Mouse (Mus musculus) brown adipose tissue, adult 24 weeks (tissue): ENCODE measurements around the gene Ppargc1a. TPM values are rescaled to one million over a fixed set of nuclear protein-coding genes. Genes with fewer than 3 reads are reported as not detected.
A peak's percentile ranks its signal among the peaks of the same experiment; 100 is the strongest.

Experiments
- H3K27ac ChIP-seq: fragments of 200-500 bp; replicated peaks from 2 replicates; pipeline ENCODE4 v1.5.1; 2012; ENCODE audit warnings: low read depth, mild to moderate bottlenecking, low read length
- H3K4me1 ChIP-seq: fragments of 200-500 bp; 2 replicates; pipeline ENCODE4 v1.6.1; 2012; ENCODE audit warnings: low read length, mixed read lengths; ENCODE audit not compliant: control insufficient read depth, insufficient read depth, insufficient read length
- H3K4me3 ChIP-seq: fragments of 200-500 bp; 2 replicates; pipeline ENCODE4 v1.5.1; 2012; ENCODE audit warnings: low read depth, mild to moderate bottlenecking, low read length, moderate library complexity; ENCODE audit not compliant: insufficient read depth
- polyA plus RNA-seq: library from polyadenylated mRNA; stranded (reverse); fragments of >200 nt; gene quantifications from 2 replicates; pipeline ENCODE4 v1.2.4, GENCODE M21; 2012; ENCODE audit not compliant: missing spikeins, insufficient read depth, insufficient read length

Gene Ppargc1a
- polyA plus RNA-seq: 15.7 and 19.8 TPM in 2 replicates

DNA sequence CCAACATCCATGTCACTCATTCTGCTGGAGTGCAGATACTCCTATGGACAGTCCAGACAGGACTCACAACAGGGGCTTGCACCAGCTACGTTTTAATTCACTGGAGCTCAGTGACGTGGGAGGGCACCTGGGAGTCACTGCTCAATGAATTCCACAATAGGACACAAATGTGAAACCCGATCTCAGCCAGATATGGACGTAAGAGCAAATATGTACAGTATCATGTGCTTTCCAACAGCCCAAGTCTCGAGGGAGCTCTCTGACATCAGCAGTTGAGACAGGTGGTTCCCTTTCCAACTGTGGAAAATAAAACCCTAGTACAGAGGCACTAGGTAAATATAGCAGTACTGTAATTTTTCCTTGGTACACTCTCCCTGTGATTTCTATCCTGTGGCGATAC is at the start of gene Ppargc1a:
TSS of gene Ppargc1a (minus strand) at position 68 of the 400 bp plus-strand sequence.
- Histone ChIP-seq H3K4me1 (no peaks in the 10 kb centered on the region), H3K4me3 (no peak within 1 kb of the TSS), H3K27ac (no peak within 1 kb of the TSS)

DNA sequence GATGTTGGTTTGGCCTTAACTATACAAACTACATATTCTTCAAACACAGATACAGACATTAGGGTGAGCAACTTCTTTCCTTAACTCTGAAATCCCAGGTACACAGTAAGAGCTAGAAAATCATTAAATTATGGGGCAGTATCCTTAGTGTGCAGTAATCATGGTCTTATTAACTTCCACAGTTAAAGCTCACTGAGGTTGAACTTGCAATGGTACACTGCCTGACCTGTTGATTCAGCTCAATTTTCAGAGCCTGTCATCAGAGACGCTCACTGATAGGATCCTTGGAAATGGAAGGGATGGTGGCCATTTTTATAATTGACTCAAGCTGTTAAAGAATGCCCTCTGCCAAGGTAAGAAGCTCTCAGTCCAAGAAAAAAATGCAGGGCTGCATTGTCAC is 49.4 kb upstream of the Ppargc1a start:
- H3K4me3 ChIP-seq: no peak overlapping the region
- H3K27ac ChIP-seq: no peak overlapping the region
- no peaks in the 10 kb centered on the region for H3K4me1 ChIP-seq

DNA sequence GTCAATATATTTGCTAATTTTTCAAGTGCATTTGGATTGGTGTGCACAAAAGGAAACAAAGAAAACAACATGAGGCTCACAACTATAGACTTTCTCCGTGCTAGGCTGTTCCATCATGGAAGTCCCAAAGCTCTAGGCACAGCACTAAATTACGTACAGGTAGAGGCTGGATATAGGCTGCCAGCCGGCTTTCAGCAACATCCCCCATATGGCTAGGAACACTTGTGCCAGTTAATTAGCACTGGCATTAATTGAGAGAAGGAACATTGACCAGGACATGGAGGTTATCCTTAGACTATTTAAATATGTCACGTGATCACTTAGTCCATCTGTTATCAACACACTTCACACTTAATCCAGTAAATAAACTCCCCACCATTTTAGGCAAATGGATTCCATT is 44.5 kb upstream of the Ppargc1a start:
- Histone ChIP-seq H3K27ac (no peak overlapping the region), H3K4me3 (no peak overlapping the region), H3K4me1 (no peaks in the 10 kb centered on the region)

DNA sequence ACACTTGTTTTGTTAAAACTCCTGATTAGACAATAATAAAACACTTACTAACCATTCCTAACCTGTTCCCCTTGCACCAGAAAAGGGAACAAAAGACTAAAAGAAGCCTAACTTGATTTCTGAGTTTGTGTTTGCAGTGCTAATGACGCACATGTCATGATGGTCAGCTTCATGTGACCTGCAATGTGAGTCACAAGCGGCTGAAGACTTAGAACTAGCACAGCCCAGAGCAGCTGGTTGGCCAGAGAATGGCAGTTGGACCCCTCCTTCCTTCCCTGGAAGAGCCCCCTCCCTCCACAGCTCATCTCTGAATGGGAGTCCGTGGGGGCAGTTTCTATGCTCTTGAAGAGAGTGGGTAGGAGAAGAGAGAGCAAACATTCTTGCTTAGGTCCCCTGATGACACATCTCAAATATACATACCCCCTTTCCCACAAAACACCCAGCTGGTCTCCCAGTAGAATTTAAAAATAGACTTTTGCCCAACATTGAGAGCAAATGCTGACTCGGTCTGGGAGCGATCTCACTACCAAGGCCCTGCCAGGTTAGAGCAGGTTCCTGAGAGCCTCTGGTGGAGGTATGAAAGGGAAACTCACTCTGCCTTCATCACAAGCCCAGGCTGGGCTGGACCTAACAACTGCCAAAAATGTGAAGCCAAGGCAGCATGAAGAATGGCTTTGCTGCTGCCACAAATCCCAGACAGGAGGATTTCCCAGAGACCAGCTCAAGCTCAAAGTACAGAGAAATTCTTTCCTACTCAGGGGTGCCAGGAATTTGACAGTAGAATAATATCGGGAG is 40.4 kb upstream of the Ppargc1a start:
- Histone ChIP-seq H3K4me3 (no peak overlapping the region), H3K4me1 (no peaks in the 10 kb centered on the region), H3K27ac (no peak overlapping the region)

DNA sequence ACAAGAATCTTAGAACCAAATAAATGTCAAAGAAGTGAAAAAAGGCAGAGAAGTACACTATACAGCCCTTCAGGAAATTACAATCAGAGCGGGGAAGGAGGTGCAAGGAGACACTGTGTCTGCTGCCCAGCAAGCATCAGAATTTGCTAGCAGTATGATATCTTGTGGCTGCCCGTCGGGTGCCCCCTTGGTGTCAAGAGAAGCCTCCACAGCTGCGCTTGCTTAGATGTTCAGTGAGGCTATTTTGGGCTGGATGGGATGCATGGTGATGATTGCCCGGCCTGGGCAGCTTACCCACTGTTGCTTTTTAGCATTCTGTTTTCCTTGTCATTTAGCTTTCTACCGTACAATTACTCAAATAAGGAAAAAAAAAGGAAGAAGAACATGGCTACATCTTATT is 32.0 kb upstream of the Ppargc1a start:
- no peak overlapping the region for H3K27ac ChIP-seq
- H3K4me3 ChIP-seq: no peak overlapping the region
- no peaks in the 10 kb centered on the region for H3K4me1 ChIP-seq

DNA sequence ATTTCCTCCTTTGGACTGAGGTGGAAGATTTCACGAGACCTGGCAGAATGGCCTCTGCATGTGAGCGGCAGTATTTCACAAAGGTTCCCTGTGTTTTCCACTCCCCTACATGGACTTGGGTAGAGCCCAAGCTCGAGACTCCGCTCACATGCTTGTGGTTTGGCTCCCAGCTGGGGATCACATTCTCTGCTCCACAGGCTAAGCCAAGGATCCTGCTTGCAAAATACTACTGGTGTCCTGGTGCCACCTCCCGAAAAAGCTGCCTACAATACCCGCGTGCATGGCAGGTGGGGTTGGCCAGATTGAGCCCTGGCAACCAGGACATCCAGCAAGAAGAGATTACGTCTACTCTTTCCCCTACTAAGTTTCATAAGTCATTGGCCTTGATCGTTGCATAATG is 28.1 kb upstream of the Ppargc1a start:
- H3K4me3 ChIP-seq: no peak overlapping the region
- no peaks in the 10 kb centered on the region for H3K4me1 ChIP-seq
- peak overlapping the region; percentile 74 for H3K27ac ChIP-seq

DNA sequence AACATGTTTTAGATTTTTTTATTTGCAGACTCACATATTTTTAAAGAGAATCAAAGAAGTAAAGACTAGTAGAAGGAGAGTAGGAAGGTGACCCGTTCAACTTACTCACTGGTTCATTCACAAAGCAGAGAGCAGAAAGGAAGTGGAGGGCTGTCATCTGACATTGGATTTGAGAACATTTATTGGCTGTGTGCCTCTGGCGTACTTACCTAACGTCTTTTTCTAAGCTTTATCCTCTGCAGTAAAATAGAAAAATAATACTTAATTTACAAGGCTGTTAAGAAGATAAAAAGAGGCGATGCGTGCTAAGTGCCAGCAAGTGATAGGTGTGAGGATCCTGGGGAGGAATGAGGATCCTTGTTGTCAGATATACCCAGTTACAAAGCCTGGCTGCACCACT is 24.7 kb upstream of the Ppargc1a start:
- no peaks in the 10 kb centered on the region for H3K4me1 ChIP-seq
- H3K4me3 ChIP-seq: no peak overlapping the region
- peak overlapping the region; percentile 97 for H3K27ac ChIP-seq

DNA sequence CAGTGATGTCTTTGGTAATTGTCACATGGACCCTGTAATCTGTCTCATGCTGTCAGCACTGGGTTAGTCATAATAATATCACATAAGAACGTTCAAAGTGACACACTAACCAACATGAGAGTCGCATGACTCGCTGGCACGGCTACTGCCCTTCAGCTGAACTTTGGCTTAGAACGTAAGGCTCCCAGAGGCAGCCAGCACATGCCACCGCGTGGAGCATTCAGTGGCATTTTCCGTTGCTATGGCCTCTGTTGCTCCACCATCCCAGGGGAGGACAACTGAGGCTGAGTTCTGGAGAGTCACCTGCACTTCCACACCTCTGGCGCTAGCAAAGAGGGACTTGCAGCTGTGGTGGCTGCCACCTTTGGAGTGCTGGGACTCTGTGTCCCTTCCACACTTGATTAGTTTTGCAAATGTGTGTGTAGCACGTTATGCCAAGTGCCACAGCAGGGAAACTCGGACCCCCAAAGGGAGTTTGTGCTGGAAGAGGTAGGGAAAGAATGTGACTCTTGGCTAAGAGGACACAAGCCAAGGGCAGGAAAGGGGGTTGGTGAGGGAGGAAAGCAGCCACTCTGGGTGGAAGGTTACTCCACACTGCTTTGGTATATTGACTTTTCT is 24.1 kb upstream of the Ppargc1a start:
- no peaks in the 10 kb centered on the region for H3K4me1 ChIP-seq
- peak overlapping the region; percentile 21 for H3K4me3 ChIP-seq
- peak overlapping the region; percentile 97 for H3K27ac ChIP-seq

DNA sequence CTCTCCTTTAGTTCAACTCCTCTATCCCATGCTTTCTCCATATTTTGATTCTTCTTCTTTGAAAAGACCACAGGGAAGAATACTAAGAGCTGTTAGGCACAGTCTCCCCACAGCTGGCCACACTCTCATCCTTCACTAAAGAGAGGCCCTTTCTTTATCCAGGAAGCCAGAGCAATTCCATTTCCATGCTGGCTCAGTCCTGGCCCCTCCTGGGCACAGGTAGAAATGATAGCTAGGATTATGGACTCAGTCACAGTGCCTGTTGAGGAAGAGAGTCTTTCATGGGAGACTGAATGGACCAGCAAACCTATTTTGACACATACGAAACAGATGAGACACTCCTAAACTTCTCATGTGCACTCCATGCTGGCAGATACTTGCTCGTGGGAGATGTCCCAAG is 18.7 kb upstream of the Ppargc1a start:
- H3K27ac ChIP-seq: no peak overlapping the region
- no peaks in the 10 kb centered on the region for H3K4me1 ChIP-seq
- H3K4me3 ChIP-seq: no peak overlapping the region

DNA sequence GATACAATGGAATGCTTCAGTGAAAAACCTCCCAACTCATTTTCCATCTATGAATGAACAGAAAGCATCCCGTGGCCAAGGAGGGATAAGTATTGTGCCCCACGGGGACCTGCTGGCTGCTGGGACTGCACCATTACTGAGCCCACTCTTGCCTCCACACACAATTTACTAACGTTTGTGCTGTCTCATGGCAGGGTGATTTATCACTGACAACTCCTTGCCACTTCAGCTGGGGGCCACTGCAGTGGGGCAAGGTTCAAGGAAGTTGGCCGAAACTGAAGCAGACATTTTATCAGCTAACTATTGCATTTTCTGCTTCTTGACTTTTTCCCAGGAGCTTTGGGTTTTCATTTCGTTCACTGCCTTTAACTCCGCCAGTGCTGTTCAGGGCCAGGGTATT is 17.5 kb upstream of the Ppargc1a start:
- peak overlapping the region; percentile 82 for H3K27ac ChIP-seq
- H3K4me3 ChIP-seq: no peak overlapping the region
- H3K4me1 ChIP-seq: no peaks in the 10 kb centered on the region

DNA sequence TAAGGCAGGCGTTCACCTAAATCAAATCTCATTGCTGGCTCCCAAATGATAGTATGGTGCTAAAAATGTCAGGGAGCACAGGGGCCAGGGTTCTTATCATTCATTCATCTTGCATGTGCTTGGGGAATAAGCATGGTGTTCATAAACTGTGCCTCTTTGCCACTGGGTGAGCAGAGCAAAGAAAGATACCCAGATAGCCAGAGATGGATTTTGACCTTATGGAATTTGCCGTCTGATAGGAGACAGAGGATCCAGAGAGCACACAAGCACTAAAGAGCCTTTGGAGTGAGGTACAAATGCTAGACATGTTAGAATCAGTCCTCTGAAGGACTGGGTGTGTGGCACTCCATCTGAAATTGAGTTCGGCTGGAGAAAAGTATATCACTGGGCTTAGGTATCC is 16.7 kb upstream of the Ppargc1a start:
- Histone ChIP-seq H3K4me1 (no peaks in the 10 kb centered on the region), H3K27ac (no peak overlapping the region), H3K4me3 (no peak overlapping the region)

DNA sequence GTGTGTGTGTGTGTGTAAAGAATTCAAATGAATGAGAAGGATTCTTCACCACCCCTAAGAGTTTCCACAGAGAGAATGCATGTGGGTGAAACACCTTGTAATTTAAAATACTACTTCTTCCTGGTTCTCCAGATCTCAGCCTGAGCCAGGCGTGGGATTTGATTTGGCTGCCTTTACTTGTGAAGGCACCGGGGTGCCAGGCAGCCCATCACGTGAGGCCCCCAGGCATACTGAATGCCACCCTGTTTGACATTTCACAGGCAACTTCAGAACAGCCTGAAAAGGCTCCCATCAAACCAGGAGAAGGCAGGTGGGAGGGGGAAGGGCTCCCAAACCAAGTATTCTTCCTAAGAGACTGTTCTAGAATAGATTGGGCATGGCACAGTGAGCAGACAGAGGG is 16.1 kb upstream of the Ppargc1a start:
- Histone ChIP-seq H3K27ac (no peak overlapping the region), H3K4me1 (no peaks in the 10 kb centered on the region)

DNA sequence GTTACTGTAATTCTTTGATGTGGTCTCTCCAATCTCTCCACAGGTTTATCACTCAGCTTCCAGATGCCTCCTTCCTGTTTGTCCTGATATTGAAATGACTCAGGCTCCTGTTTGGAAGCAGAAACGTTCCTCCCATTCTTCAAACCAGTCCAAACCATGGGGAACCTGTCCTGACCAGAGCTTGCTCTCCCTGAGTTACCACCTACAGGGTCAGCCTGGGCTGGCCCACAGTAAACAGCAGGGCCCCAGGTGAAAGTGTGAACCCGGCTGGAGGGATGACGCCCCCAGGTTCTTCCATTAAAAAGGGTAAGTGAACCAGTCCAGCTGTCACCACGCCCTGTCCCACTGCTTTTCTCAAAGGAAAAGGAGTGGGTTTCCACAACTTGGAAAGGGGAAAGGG is 15.5 kb upstream of the Ppargc1a start:
- H3K4me1 ChIP-seq: no peaks in the 10 kb centered on the region
- H3K27ac ChIP-seq: 0 out of 2 replicates have a peak overlapping the region, but pooled peaks have one; percentile 36
- H3K4me3 ChIP-seq: no peak overlapping the region

More for the DNA sequence above, 16.1 kb upstream of the Ppargc1a start:
- H3K4me3 ChIP-seq: no peak overlapping the region

DNA sequence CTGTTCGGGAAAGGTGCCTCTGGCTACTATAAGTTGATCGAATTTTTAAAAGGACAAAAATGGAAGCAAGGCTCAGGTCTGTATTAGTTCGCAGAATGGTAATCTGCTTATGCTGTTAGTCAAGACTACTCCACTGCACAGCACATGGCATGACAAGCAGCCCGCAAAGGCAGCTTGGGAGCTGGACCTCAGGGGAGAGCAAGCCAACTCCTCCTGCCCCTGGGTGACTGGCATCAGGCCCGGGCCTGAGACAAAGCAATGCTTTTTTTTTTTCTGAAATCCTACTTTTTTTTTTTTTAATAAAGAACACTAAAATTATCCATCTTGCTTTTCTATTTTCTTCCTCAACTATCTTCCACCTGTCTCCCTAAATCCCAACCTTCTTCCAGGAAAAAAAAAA is 15.1 kb upstream of the Ppargc1a start:
- no peak overlapping the region for H3K4me3 ChIP-seq
- no peaks in the 10 kb centered on the region for H3K4me1 ChIP-seq
- no peak overlapping the region for H3K27ac ChIP-seq

DNA sequence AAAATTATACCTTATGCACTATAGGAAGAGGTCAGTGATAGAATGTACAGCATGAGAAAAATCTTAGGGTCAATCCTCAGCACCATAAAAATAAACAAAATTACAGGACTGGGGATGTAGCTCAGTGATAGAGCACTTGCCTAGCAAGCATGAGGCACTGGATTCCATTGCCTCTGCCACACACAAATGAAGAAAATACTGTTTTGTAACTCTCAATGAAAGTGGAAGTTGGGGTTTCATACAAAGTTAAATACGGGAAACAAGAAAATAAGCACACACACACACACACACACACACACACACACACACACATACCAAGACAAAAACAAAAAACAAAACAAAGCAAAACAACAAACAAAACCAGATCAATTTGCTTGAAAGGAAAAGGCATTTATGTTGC is 10.1 kb upstream of the Ppargc1a start:
- H3K4me1 ChIP-seq: no peaks in the 10 kb centered on the region
- H3K4me3 ChIP-seq: no peak overlapping the region
- H3K27ac ChIP-seq: no peak overlapping the region

DNA sequence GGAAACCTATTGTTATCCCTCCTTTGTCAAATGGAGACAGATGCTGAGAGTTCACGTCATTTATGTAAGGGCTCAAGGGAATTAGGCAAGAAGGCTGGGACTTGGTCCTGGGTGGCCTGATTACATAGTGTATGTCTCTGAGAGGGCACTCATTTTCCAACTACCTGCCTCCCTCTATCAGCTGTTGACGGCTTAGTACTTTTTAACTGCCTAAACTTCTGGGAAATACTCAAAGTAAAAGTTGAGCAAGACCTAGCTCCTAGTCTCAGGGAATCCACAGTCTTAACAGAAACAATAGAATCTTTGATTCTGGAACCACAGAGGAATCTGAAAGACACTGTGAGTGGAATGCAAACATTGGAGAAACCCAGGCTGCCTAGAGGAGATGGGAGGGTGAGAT is 6.2 kb upstream of the Ppargc1a start:
- H3K4me1 ChIP-seq: no peaks in the 10 kb centered on the region
- no peak overlapping the region for H3K27ac ChIP-seq
- H3K4me3 ChIP-seq: no peak overlapping the region
